Mouse (Mus musculus): ENCODE measurements at regions not wholly inside any gene's neighbourhood (a gene's known extent, or its start where the extent isn't known, plus 50 kb on each side); places are given as distances from the start of the nearest gene placed in this dataset.

DNA sequence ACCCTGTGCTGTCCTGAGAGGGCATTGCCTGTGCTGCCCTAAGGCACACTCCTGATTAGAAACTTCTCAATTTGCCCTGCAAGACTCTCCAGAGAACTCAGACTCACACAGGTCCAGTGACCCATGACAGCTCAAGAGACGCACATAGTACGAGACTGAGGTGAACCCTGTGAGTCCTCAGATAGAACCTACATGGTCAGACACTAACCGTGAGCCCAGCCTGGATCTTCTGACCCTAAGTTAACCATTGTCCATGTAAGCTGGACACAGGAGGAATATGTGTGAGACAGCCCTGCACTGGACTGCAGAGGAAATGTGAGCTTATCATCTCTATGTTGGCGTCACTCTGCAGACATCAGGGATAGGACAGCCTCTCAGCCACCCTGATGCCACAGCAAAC is 91.4 kb upstream of the Selenok start:
- DNase-seq, result no peak

GRCm38 (mm10) chr14:29877671-29878422 is 90.3 kb upstream of the Selenok start:
- DNase-seq, result peak in 1 of 2 experiments; percentile 38

DNA sequence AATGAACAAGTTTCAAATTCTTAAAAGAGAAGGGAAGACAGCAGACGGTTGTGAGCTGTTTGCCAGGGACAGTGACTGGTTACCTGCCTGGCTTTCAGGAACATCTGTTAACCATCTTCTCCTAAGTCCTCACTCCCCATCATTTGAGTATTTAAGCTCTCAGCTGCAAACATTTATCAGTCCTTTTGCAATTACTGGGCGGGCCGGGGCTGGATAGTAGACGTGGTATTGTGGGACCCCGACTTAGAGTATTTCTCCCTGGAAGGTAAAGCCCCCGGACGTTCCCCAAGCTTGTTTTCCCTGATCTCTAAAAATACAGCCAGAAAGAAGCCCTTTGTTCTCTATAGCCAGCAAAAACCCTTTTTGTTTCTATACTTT is 89.7 kb upstream of the Selenok start:
- DNase-seq, result no peak

- DNase-seq, result no peak
These were observed 88.8 kb upstream of the Selenok start for GRCm38 (mm10) chr14:29879283-29879682.

DNA sequence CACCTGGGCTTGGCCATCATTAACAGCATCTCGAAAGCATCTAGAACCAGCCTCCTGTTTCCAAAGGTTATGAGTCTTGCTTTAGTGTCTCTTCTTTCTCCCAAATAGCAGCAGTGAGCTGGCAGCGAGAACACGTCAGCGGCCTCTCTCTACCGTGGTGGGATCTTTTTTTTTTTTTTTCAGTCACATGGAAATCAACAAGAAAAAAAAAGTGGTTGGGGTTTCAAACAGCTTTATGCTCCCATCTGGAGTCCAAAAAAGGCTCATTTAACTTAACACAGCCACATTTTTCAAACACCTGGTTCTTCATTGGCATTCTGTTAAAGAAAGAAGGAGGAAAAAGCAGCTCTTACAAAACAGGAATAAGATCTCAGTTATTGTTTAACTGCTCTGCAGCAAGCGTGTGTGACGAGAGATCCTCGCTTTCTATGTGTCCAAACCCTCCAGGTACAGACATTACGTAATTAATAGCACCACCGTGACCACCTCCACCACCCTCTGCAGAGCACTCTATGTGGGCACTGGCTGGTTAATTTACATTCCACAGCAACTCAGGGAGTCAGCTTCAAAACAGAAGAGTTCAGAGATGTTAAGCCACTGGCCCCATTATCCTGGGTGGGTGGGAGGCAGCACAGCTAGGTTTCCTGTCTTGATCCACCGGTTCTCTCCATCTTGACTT is 85.3 kb upstream of the Selenok start:
- peak in 1 of 2 experiments; percentile 13 for DNase-seq

DNA sequence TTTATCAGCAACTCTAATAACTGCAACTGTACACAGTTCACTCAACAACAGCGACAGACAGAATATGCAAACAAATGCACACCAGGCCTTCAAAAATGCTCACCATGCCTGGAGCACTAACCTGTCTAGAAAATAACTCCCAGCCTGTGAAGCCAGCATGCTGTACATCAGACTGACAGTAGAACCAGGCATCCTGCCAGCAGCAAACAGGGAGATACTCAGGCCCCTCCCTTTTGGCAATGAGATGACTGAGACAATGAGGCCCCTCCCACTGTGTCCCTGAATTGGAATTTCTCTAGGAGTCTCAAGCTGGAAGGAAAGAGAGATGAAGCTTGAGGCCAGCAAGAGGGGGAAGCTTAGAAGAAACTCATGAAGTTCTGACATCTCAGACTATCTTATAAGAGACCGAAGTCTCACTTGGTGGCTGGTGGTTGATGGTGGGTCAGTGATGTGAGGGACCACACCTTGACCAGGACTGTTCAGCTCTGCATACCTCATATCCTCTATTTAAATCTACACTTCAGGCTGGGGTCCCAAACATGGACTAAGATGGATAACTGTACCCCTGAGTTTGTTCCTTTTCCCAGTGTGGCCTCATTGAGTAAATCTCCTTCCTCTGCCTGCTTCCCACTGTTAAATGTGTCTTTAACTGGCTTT is 72.6 kb upstream of the Selenok start:
- peak; percentile 81 to 87 for DNase-seq

DNA sequence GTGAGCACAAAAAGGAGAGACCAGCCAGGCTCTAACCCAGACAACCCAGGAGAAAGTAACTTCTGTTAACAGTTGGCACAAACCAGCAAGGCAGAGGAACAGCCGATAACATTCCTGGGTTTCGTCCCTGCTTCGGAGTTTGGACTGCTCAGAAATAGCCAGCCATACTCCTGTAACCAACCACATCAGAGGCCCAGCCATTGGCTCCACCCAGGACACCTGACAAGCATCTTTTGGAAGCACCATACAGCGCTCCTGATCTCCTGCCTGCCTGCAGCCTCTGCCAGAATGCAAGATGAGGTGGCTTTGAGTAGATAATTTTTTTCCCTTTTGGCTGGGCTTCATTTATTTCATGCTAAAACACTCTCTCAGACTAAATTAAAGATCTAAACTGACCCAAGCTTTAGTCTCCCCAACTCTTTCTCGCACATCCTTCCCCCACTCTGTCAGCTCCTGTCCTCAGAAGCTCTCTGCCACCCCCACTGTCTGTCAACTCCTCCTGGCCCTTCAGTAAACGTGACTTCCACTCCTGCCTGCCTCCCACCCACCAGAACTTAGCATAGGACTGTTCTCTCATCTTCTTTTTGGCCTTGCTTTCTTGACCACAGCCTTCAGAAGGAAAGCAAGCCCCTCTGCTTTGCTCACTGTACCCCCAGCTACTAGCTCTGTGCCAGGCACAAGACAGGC is 72.0 kb upstream of the Selenok start:
- no peak for DNase-seq

- DNase-seq, result no peak
These were observed 67.2 kb upstream of the Selenok start for GRCm38 (mm10) chr14:29900931-29901330.

DNA sequence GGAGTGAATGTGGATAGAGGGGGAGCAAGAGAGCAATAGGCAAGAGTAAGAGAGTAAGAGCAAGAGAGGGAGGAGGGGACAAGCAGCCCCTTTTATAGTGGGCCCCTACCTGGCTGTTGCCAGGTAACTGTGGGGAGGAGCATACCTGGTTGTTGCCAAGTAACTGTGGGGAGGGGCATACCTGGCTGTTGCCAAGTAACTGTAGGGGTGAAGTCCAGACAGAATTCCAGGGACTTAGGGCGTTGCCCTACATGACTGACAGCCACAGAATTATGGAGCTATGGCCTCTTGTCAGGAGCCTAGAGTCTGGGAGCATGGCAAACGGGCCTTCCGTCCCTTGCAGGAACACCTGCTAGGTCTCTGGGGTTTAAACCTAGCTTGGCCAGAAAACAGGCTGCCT is 64.5 kb upstream of the Selenok start:
- DNase-seq, result no peak

GRCm38 (mm10) chr14:29904856-29905255 is 63.3 kb upstream of the Selenok start:
- DNase-seq, result no peak

DNA sequence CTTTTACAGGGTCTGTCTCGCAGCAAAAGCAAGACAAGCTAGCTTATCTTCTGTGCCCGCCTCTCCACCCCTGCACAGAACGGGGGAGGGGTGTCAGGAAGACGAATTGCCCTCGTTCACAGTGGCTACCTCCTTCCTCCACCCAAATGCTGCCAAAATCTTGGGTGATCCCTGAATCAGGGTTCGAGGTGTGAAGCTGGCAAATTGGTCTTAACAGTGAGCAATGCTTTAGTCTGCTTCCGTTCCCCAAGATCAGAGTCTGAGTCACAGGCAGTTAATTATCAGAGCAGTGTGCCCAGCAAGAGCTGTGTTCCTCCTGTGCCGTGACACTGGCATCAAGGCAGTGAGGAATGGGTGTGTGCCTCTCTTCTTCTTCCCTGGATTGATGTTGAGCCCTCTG is 58.4 kb upstream of the Selenok start:
- DNase-seq, result no peak
